Mouse (Mus musculus) spleen, adult 2 months (tissue): ENCODE measurements at regions not wholly inside any gene's neighbourhood (a gene's known extent, or its start where the extent isn't known, plus 50 kb on each side); places are given as distances from the start of the nearest gene placed in this dataset.

Experiments used
- DNase-seq, 2 experiments: peaks; one replicate each; pipeline versions ENCODE4 v3.0.0 to v3.0.0-alpha.2; 2012 to 2021; ENCODE audit warnings: low spot score in 2 of 2, low read depth in 1 of 2
- H3K27ac ChIP-seq: fragments of 200-500 bp; 2 replicates; pipeline ENCODE4 v1.5.1; 2012; ENCODE audit warnings: low read length, inconsistent platforms; ENCODE audit not compliant: insufficient read depth
- H3K27me3 ChIP-seq: fragments of 200-500 bp; 2 replicates; pipeline ENCODE4 v1.6.1; 2012; ENCODE audit warnings: mild to moderate bottlenecking, moderate library complexity, low read length, inconsistent platforms; ENCODE audit not compliant: control insufficient read depth, insufficient read depth
- H3K36me3 ChIP-seq: fragments of 200-500 bp; 2 replicates; pipeline ENCODE4 v1.6.1; 2012; ENCODE audit warnings: mild to moderate bottlenecking, low read length, inconsistent platforms; ENCODE audit not compliant: control insufficient read depth, insufficient read depth
- H3K4me1 ChIP-seq: fragments of 200-500 bp; 2 replicates; pipeline ENCODE4 v1.6.1; 2011; ENCODE audit warnings: inconsistent platforms; ENCODE audit not compliant: control insufficient read depth, insufficient read depth, insufficient read length
- H3K4me3 ChIP-seq: fragments of 200-500 bp; 2 replicates; pipeline ENCODE4 v1.5.1; 2011; ENCODE audit warnings: mild to moderate bottlenecking, inconsistent platforms; ENCODE audit not compliant: insufficient read depth, insufficient read length; ENCODE audit errors: extremely low read depth
- CTCF ChIP-seq: fragments of 200-500 bp; IDR thresholded peaks from 2 replicates; pipeline ENCODE4 v1.5.1; 2011; ENCODE audit warnings: mild to moderate bottlenecking, inconsistent platforms; ENCODE audit not compliant: insufficient read depth, insufficient read length, insufficient replicate concordance; ENCODE audit errors: extremely low read depth
- POLR2A ChIP-seq: fragments of 200-500 bp; IDR thresholded peaks from 2 replicates; pipeline ENCODE4 v1.6.1; 2011; ENCODE audit warnings: low read depth, low read length, inconsistent platforms
- WGBS: fragments of 180-500 bp; shearing (Covaris S2); methylation state at CpG from one replicate; pipeline ENCODE4 v1.1.7; 2018; 5-methylcytosine and 5-hydroxymethylcytosine counted together

GRCm38 (mm10) chr15:36348348-36348747 is 659.2 kb downstream of the Zfp706 start:
- no peak for DNase-seq
- WGBS: 72% methylated on average over 5 of the region's 5 CpGs
- TF ChIP-seq POLR2A (no peak), CTCF (no peak)
- no peaks in the 10 kb centered on the region for H3K27me3 ChIP-seq
- no peaks in the 10 kb centered on the region for H3K36me3 ChIP-seq
- H3K27ac ChIP-seq: no peak overlapping the region
- no peak overlapping the region for H3K4me3 ChIP-seq
- 0 out of 2 replicates have a peak, but pooled peaks cover 4% of the 10 kb centered on the region for H3K4me1 ChIP-seq

- TF ChIP-seq CTCF: no peak
- no peak for TF ChIP-seq POLR2A
- no peak overlapping the region for H3K27ac ChIP-seq
- H3K4me1 ChIP-seq: 0 out of 2 replicates have a peak, but pooled peaks cover 4% of the 10 kb centered on the region
- H3K36me3 ChIP-seq: no peaks in the 10 kb centered on the region
- WGBS: 80% methylated on average over 4 of the region's 4 CpGs
- H3K4me3 ChIP-seq: no peak overlapping the region
- no peaks in the 10 kb centered on the region for H3K27me3 ChIP-seq
- DNase-seq: no peak
These were observed 660.2 kb downstream of the Zfp706 start for GRCm38 (mm10) chr15:36347333-36347845.

- WGBS: 22% methylated on average over 5 of the region's 5 CpGs
- Histone ChIP-seq H3K4me1 (0 out of 2 replicates have a peak, but pooled peaks cover 4% of the 10 kb centered on the region), H3K36me3 (no peaks in the 10 kb centered on the region), H3K4me3 (no peak overlapping the region), H3K27ac (peak overlapping the region; percentile 41), H3K27me3 (no peaks in the 10 kb centered on the region)
- DNase-seq: peak in 1 of 2 experiments; percentile 55
- TF ChIP-seq CTCF (no peak), POLR2A (no peak)
These were observed 661.4 kb downstream of the Zfp706 start for GRCm38 (mm10) chr15:36346126-36346525.

GRCm38 (mm10) chr15:36345413-36345812 is 662.2 kb downstream of the Zfp706 start:
- no peaks in the 10 kb centered on the region for H3K27me3 ChIP-seq
- WGBS: 82% methylated on average over 4 of the region's 4 CpGs
- peak overlapping the region; percentile 6; the same call in 1 of the 2 replicates for H3K27ac ChIP-seq
- H3K4me1 ChIP-seq: 0 out of 2 replicates have a peak, but pooled peaks cover 4% of the 10 kb centered on the region
- no peak for DNase-seq
- no peak for TF ChIP-seq CTCF
- no peak for TF ChIP-seq POLR2A
- no peak overlapping the region for H3K4me3 ChIP-seq
- H3K36me3 ChIP-seq: no peaks in the 10 kb centered on the region

- Histone ChIP-seq H3K4me3 (no peak overlapping the region), H3K4me1 (peaks cover 4% of the 10 kb centered on the region; the same call in 1 of the 2 replicates), H3K36me3 (no peaks in the 10 kb centered on the region), H3K27ac (no peak overlapping the region), H3K27me3 (no peaks in the 10 kb centered on the region)
- WGBS: 79% methylated on average over 5 of the region's 5 CpGs
- no peak for DNase-seq
- TF ChIP-seq CTCF (no peak), POLR2A (no peak)
These were observed 667.5 kb downstream of the Zfp706 start for GRCm38 (mm10) chr15:36339971-36340550.

- H3K27ac ChIP-seq: no peak overlapping the region
- H3K36me3 ChIP-seq: no peaks in the 10 kb centered on the region
- H3K4me1 ChIP-seq: no peaks in the 10 kb centered on the region; the same call in none of the 2 replicates
- no peak for TF ChIP-seq POLR2A
- no peak for TF ChIP-seq CTCF
- no peak for DNase-seq
- H3K27me3 ChIP-seq: no peaks in the 10 kb centered on the region
- WGBS: 87% methylated on average over 2 of the region's 2 CpGs
- no peak overlapping the region for H3K4me3 ChIP-seq
These were observed 668.8 kb downstream of the Zfp706 start for GRCm38 (mm10) chr15:36338766-36339165.

GRCm38 (mm10) chr15:36336857-36337256 is 670.7 kb downstream of the Zfp706 start:
- no peaks in the 10 kb centered on the region for H3K27me3 ChIP-seq
- no peak for TF ChIP-seq POLR2A
- TF ChIP-seq CTCF: no peak
- no peaks in the 10 kb centered on the region; the same call in none of the 2 replicates for H3K4me1 ChIP-seq
- H3K36me3 ChIP-seq: no peaks in the 10 kb centered on the region
- peak in 1 of 2 experiments; percentile 23 for DNase-seq
- 23% methylated on average over 2 of the region's 2 CpGs for WGBS
- peak overlapping the region; percentile 57 for H3K27ac ChIP-seq
- no peak overlapping the region for H3K4me3 ChIP-seq
